Mouse (Mus musculus) liver, postnatal 0 days (tissue): ENCODE data around the gene Nlrp4c. TPM values are rescaled to one million over a fixed set of nuclear protein-coding genes. Genes with fewer than 3 reads are reported as not detected.
A peak's percentile ranks its signal among the peaks of the same experiment; 100 is the strongest.
"Not testable (repeated sequence)": the region's sequence is repeated elsewhere in the genome, so short reads cannot be mapped to it uniquely, and the experiment has no call there.

Experiments
- ATAC-seq: fragments of 200-750 bp; cut with Nextera tagmentation; 2 replicates; pipeline ENCODE4 v1.8.0; 2017; ENCODE audit warnings: mild to moderate bottlenecking, moderate library complexity
- DNase-seq: peaks from one replicate; pipeline ENCODE4 v3.0.0-alpha.2; 2016
- H3K27ac ChIP-seq: fragments of 300-500 bp; sonication (generic); 2 replicates; pipeline ENCODE4 v1.5.1; 2014; ENCODE audit warnings: antibody characterized with exemption, moderate library complexity, mild to moderate bottlenecking, low read depth
- H3K27me3 ChIP-seq: fragments of 300-500 bp; sonication (generic); 2 replicates; pipeline ENCODE4 v1.6.1; 2014; ENCODE audit warnings: low read length, control low read depth, mixed read lengths; ENCODE audit not compliant: insufficient read depth
- H3K36me3 ChIP-seq: fragments of 300-500 bp; sonication (generic); replicated peaks from 2 replicates; pipeline ENCODE4 v1.6.1; 2014; ENCODE audit warnings: mild to moderate bottlenecking, control low read depth, low read length, moderate library complexity, mixed read lengths; ENCODE audit not compliant: insufficient read depth
- H3K4me1 ChIP-seq: fragments of 300-500 bp; sonication (generic); 2 replicates; pipeline ENCODE4 v1.6.1; 2014; ENCODE audit warnings: antibody characterized with exemption, mild to moderate bottlenecking, control low read depth; ENCODE audit not compliant: insufficient read depth
- H3K4me2 ChIP-seq: fragments of 300-500 bp; sonication (generic); 2 replicates; pipeline ENCODE4 v1.6.1; 2014; ENCODE audit warnings: low read depth, mild to moderate bottlenecking, low read length, moderate library complexity, mixed read lengths
- H3K4me3 ChIP-seq: fragments of 300-500 bp; sonication (generic); 2 replicates; pipeline ENCODE4 v1.5.1; 2014; ENCODE audit warnings: low read depth, low read length
- H3K9ac ChIP-seq: fragments of 300-500 bp; sonication (generic); replicated peaks from 2 replicates; pipeline ENCODE4 v1.6.1; 2014; ENCODE audit warnings: mild to moderate bottlenecking, moderate library complexity
- H3K9me3 ChIP-seq: fragments of 300-500 bp; sonication (generic); 2 replicates; pipeline ENCODE4 v1.6.1; 2016; ENCODE audit warnings: mild to moderate bottlenecking, control low read depth, low read length, mixed read lengths
- CTCF ChIP-seq: sonication (generic); IDR thresholded peaks from 2 replicates; pipeline ENCODE4 v1.5.1; 2016; ENCODE audit warnings: antibody characterized with exemption, low read depth
- EP300 ChIP-seq: IDR thresholded peaks from 2 replicates; pipeline ENCODE4 v1.6.1; 2016; ENCODE audit warnings: antibody characterized with exemption, low read depth, mild to moderate bottlenecking
- WGBS: fragments of 180-500 bp; shearing (Covaris S2); extraction: QIAGEN DNeasy Blood & Tissue Kit; methylation state at CpG from one replicate; pipeline ENCODE4 v1.1.7; 2014; ENCODE audit not compliant: insufficient replicate concordance; 5-methylcytosine and 5-hydroxymethylcytosine counted together
- polyA plus RNA-seq: library from polyadenylated mRNA; unstranded; fragments of >200 nt; fragmentation: Nextera tagmentation; extraction: Ambion mirVana; gene quantifications from 2 replicates; pipeline ENCODE4 v1.2.1, GENCODE M21; 2015

The Nlrp4c gene
- polyA plus RNA-seq = not detected in 2 replicates

- Histone ChIP-seq H3K9me3 (no peaks in the 10 kb centered on the region), H3K27me3 (no peaks in the 10 kb centered on the region), H3K27ac (no peak within 1 kb of the TSS), H3K4me3 (no peak within 1 kb of the TSS), H3K9ac (no peak within 1 kb of the TSS), H3K4me1 (no peaks in the 10 kb centered on the region), H3K4me2 (no peak within 1 kb of the TSS), H3K36me3 (no peaks in the 10 kb centered on the region)
- WGBS = 83% methylated on average over 11 of the region's 11 CpGs
- DNase-seq = no peak
- no peak for ATAC-seq
- TF ChIP-seq EP300 = no peak
- TF ChIP-seq CTCF = no peak
These were observed at the start of gene Nlrp4c for GRCm38 (mm10) chr7:6044861-6045260. Nlrp4c (plus strand) TSS chr7:6045161.

DNA sequence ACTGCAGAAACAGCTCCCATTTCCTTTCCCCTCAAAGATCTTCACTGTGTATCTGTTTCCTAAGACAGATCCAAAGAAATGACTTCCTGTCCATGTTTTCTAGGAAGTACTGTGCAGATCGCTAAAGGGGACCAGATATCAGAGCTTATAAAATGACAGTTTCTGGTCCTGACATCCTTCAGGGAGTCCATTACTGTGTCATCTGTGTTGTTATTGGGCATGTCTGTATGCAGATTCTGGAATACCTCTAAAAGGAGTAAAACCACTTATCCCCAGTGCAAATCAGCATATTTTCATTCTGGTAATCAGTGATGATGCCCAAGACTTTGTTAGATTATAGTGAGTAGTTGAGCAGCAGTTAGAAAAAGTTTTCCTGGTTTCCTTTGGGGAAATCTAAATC is 34.1 kb upstream of the Nlrp4c start, which contains the start of gene Vmn1r65:
Vmn1r65 (minus strand) TSS at position 101 of the 400 bp plus-strand sequence.
- Histone ChIP-seq H3K4me2 (no peak within 1 kb of the TSS), H3K9ac (no peak within 1 kb of the TSS), H3K27ac (no peak within 1 kb of the TSS), H3K4me3 (no peak within 1 kb of the TSS), H3K36me3 (no peaks in the 10 kb centered on the region), H3K4me1 (no peaks in the 10 kb centered on the region), H3K27me3 (no peaks in the 10 kb centered on the region), H3K9me3 (no peaks in the 10 kb centered on the region)
- no peak for DNase-seq
- TF ChIP-seq CTCF = no peak
- no peak for TF ChIP-seq EP300
- 81% methylated on average over 1 of the region's 1 CpGs for WGBS
- ATAC-seq = no peak

DNA sequence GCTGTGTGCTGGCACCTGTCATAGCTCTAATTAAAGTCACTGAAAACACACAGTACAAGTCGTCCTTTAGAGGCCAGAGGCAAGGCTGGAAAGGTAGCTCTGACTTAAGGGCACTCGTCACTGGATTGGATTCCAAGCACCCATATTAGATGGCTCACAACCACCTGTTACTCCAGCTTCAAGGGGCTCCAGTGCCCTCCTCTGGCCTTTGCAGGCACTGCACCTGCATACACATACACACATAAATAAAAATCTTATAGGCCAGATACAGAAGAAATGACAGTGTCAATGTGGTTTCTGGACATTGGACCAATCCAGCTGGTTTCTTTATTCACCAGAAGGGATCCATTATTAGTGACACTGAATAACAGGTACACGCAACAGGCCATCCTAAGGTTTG is 74.5 kb downstream of the Nlrp4c start:
- WGBS = 64% methylated on average over 3 of the region's 3 CpGs
- no peaks in the 10 kb centered on the region for H3K9me3 ChIP-seq

GRCm38 (mm10) chr7:6120104-6120503 is 75.1 kb downstream of the Nlrp4c start:
- H3K9ac ChIP-seq, H3K27ac ChIP-seq, H3K4me3 ChIP-seq, H3K9me3 ChIP-seq, ATAC-seq, H3K4me2 ChIP-seq, DNase-seq, H3K36me3 ChIP-seq, H3K27me3 ChIP-seq, H3K4me1 ChIP-seq: not testable (repeated sequence)
- peak; percentile 25; the same call in 1 of the 2 replicates for TF ChIP-seq CTCF
- 82% methylated on average over 2 of the region's 2 CpGs for WGBS

More for the DNA sequence above, 74.5 kb downstream of the Nlrp4c start:
- Histone ChIP-seq H3K4me3 (no peak overlapping the region), H3K9ac (no peak overlapping the region), H3K27ac (no peak overlapping the region), H3K36me3 (no peaks in the 10 kb centered on the region), H3K27me3 (no peaks in the 10 kb centered on the region), H3K4me2 (no peak overlapping the region), H3K4me1 (no peaks in the 10 kb centered on the region)
- no peak for ATAC-seq
- TF ChIP-seq CTCF (peak; percentile 18; the same call in 1 of the 2 replicates), EP300 (no peak)
- DNase-seq = no peak

DNA sequence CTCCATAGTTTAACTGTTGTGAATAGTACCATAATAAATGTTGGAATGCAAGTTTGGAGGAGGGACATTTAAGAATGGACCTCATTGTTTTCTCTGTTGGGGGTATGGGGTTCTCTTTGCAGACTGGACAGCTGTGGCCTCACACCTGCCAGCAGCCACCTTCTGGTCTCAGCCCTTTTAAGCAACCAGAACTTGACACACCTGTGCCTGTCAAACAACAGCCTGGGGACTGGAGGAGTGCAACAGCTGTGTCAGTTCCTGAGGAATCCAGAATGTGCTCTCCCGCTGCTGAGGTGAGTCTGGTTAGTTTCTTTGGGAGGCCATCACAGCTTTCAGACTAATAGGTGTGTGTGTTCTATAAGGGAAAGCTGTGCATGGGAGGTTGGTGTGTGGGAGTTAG is 76.2 kb downstream of the Nlrp4c start:
- ATAC-seq, H3K9me3 ChIP-seq, H3K36me3 ChIP-seq, H3K4me3 ChIP-seq, H3K27me3 ChIP-seq, H3K9ac ChIP-seq, DNase-seq, H3K27ac ChIP-seq, H3K4me2 ChIP-seq, H3K4me1 ChIP-seq: not testable (repeated sequence)
- 62% methylated on average over 1 of the region's 1 CpGs for WGBS

- Histone ChIP-seq H3K4me2 (no peak overlapping the region), H3K4me1 (0 out of 2 replicates have a peak, but pooled peaks cover 2% of the 10 kb centered on the region), H3K27me3 (no peaks in the 10 kb centered on the region), H3K4me3 (no peak overlapping the region), H3K27ac (no peak overlapping the region), H3K9me3 (no peaks in the 10 kb centered on the region), H3K9ac (no peak overlapping the region), H3K36me3 (no peaks in the 10 kb centered on the region)
- WGBS = 24% methylated on average over 7 of the region's 7 CpGs
- DNase-seq = peak; percentile 70
- peak; percentile 75 for ATAC-seq
- peak; percentile 98 for TF ChIP-seq CTCF
- TF ChIP-seq EP300 = no peak
These were observed 81.9 kb downstream of the Nlrp4c start for GRCm38 (mm10) chr7:6126690-6127448.
